Mouse (Mus musculus): ENCODE results near the gene Th. TPM values are rescaled to one million over a fixed set of nuclear protein-coding genes. Genes with fewer than 3 reads are reported as not detected.

Th gene
- not detected in 2 replicates for polyA plus RNA-seq (2012)

- H3K27me3 ChIP-seq (ENCODE audit: control insufficient read depth) = no peaks in the 10 kb centered on the region
- TF ChIP-seq TAL1 (IDR thresholded peaks at IDR 0.05; ENCODE audit: low read length) = no peak
- no peaks in the 10 kb centered on the region for H3K36me3 ChIP-seq (ENCODE audit: control insufficient read depth)
- H3K4me1 ChIP-seq (ENCODE audit: control insufficient read depth) = no peaks in the 10 kb centered on the region
- no peaks in the 10 kb centered on the region for H3K9me3 ChIP-seq (ENCODE audit: control insufficient read depth, low read length)
- no peak within 1 kb of the TSS for H3K4me3 ChIP-seq (replicated peaks)
Measured at GRCm38 (mm10) chr7:142931028-142931427, at the start of gene Th. TSS of gene Th (minus strand) at chr7:142931128.

GRCm38 (mm10) chr7:142968809-142969511 is 38.0 kb upstream of the Th start, which contains the start of gene Ascl2:
TSS of gene Ascl2 (minus strand) at chr7:142969264.
- TF ChIP-seq GATA1 (IDR thresholded peaks at IDR 0.05; ENCODE audit: low read length) (no peak), TAL1 (IDR thresholded peaks at IDR 0.05; ENCODE audit: low read length) (no peak)
- H3K4me3 ChIP-seq (replicated peaks) = peak within 1 kb of the TSS; percentile 24
- H3K9me3 ChIP-seq (ENCODE audit: control insufficient read depth, low read length) = peaks cover 3% of the 10 kb centered on the region; the same call in 1 of the 2 replicates
- no peaks in the 10 kb centered on the region for H3K36me3 ChIP-seq (ENCODE audit: control insufficient read depth)
- H3K27me3 ChIP-seq (ENCODE audit: control insufficient read depth) = peaks cover 85% of the 10 kb centered on the region
- H3K4me1 ChIP-seq (ENCODE audit: control insufficient read depth) = peaks cover 15% of the 10 kb centered on the region

- H3K4me3 ChIP-seq (replicated peaks) = peak overlapping the region; percentile 24
- H3K9me3 ChIP-seq (ENCODE audit: control insufficient read depth, low read length) = peaks cover 3% of the 10 kb centered on the region; the same call in 1 of the 2 replicates
- peaks cover 15% of the 10 kb centered on the region for H3K4me1 ChIP-seq (ENCODE audit: control insufficient read depth)
- H3K36me3 ChIP-seq (ENCODE audit: control insufficient read depth) = no peaks in the 10 kb centered on the region
- H3K27me3 ChIP-seq (ENCODE audit: control insufficient read depth) = peaks cover 88% of the 10 kb centered on the region
- no peak for TF ChIP-seq TAL1 (IDR thresholded peaks at IDR 0.05; ENCODE audit: low read length)
- TF ChIP-seq GATA1 (IDR thresholded peaks at IDR 0.05; ENCODE audit: low read length) = no peak
Measured at GRCm38 (mm10) chr7:142967884-142968808, 37.2 kb upstream of the Th start.

- TF ChIP-seq GATA1 (IDR thresholded peaks at IDR 0.05; ENCODE audit: low read length) = no peak
- TF ChIP-seq TAL1 (IDR thresholded peaks at IDR 0.05; ENCODE audit: low read length) = no peak
- Histone ChIP-seq H3K36me3 (ENCODE audit: control insufficient read depth) (no peaks in the 10 kb centered on the region), H3K27me3 (ENCODE audit: control insufficient read depth) (peaks cover 86% of the 10 kb centered on the region), H3K4me1 (ENCODE audit: control insufficient read depth) (peaks cover 15% of the 10 kb centered on the region), H3K4me3 (replicated peaks) (peak overlapping the region; percentile 24), H3K9me3 (ENCODE audit: control insufficient read depth, low read length) (peaks cover 3% of the 10 kb centered on the region; the same call in 1 of the 2 replicates)
Measured at GRCm38 (mm10) chr7:142967414-142967883, 36.5 kb upstream of the Th start.

GRCm38 (mm10) chr7:142959752-142960151 is 28.8 kb upstream of the Th start:
- peaks cover 14% of the 10 kb centered on the region for H3K27me3 ChIP-seq (ENCODE audit: control insufficient read depth)
- TF ChIP-seq TAL1 (IDR thresholded peaks at IDR 0.05; ENCODE audit: low read length) (no peak), GATA1 (IDR thresholded peaks at IDR 0.05; ENCODE audit: low read length) (no peak)
- no peaks in the 10 kb centered on the region for H3K4me1 ChIP-seq (ENCODE audit: control insufficient read depth)
- H3K4me3 ChIP-seq (replicated peaks) = no peak overlapping the region
- H3K36me3 ChIP-seq (ENCODE audit: control insufficient read depth) = no peaks in the 10 kb centered on the region
- H3K9me3 ChIP-seq (ENCODE audit: control insufficient read depth, low read length) = no peaks in the 10 kb centered on the region; the same call in 1 of the 2 replicates

- peaks cover 6% of the 10 kb centered on the region for H3K27me3 ChIP-seq (ENCODE audit: control insufficient read depth)
- no peaks in the 10 kb centered on the region for H3K4me1 ChIP-seq (ENCODE audit: control insufficient read depth)
- TF ChIP-seq TAL1 (IDR thresholded peaks at IDR 0.05; ENCODE audit: low read length) (no peak), GATA1 (IDR thresholded peaks at IDR 0.05; ENCODE audit: low read length) (no peak)
- H3K9me3 ChIP-seq (ENCODE audit: control insufficient read depth, low read length) = no peaks in the 10 kb centered on the region; the same call in 1 of the 2 replicates
- H3K4me3 ChIP-seq (replicated peaks) = no peak overlapping the region
- no peaks in the 10 kb centered on the region for H3K36me3 ChIP-seq (ENCODE audit: control insufficient read depth)
Measured at GRCm38 (mm10) chr7:142958817-142959216, 27.9 kb upstream of the Th start.

GRCm38 (mm10) chr7:142956018-142956417 is 25.1 kb upstream of the Th start:
- Histone ChIP-seq H3K4me3 (replicated peaks) (no peak overlapping the region), H3K36me3 (ENCODE audit: control insufficient read depth) (no peaks in the 10 kb centered on the region), H3K9me3 (ENCODE audit: control insufficient read depth, low read length) (no peaks in the 10 kb centered on the region; the same call in 1 of the 2 replicates), H3K4me1 (ENCODE audit: control insufficient read depth) (no peaks in the 10 kb centered on the region), H3K27me3 (ENCODE audit: control insufficient read depth) (peaks cover 2% of the 10 kb centered on the region; the same call in 1 of the 2 replicates)
- TF ChIP-seq GATA1 (IDR thresholded peaks at IDR 0.05; ENCODE audit: low read length) = no peak
- no peak for TF ChIP-seq TAL1 (IDR thresholded peaks at IDR 0.05; ENCODE audit: low read length)

GRCm38 (mm10) chr7:142949568-142949967 is 18.6 kb upstream of the Th start:
- Histone ChIP-seq H3K36me3 (ENCODE audit: control insufficient read depth) (no peaks in the 10 kb centered on the region), H3K9me3 (ENCODE audit: control insufficient read depth, low read length) (no peaks in the 10 kb centered on the region), H3K27me3 (ENCODE audit: control insufficient read depth) (peaks cover 5% of the 10 kb centered on the region), H3K4me3 (replicated peaks) (no peak overlapping the region), H3K4me1 (ENCODE audit: control insufficient read depth) (no peaks in the 10 kb centered on the region)
- TF ChIP-seq GATA1 (IDR thresholded peaks at IDR 0.05; ENCODE audit: low read length) (no peak), TAL1 (IDR thresholded peaks at IDR 0.05; ENCODE audit: low read length) (no peak)

- no peak overlapping the region for H3K4me3 ChIP-seq (replicated peaks)
- no peaks in the 10 kb centered on the region for H3K9me3 ChIP-seq (ENCODE audit: control insufficient read depth, low read length)
- no peaks in the 10 kb centered on the region for H3K36me3 ChIP-seq (ENCODE audit: control insufficient read depth)
- TF ChIP-seq TAL1 (IDR thresholded peaks at IDR 0.05; ENCODE audit: low read length) (no peak), GATA1 (IDR thresholded peaks at IDR 0.05; ENCODE audit: low read length) (no peak)
- no peaks in the 10 kb centered on the region for H3K27me3 ChIP-seq (ENCODE audit: control insufficient read depth)
- H3K4me1 ChIP-seq (ENCODE audit: control insufficient read depth) = peaks cover 3% of the 10 kb centered on the region
Measured at GRCm38 (mm10) chr7:142937631-142938030, 6.7 kb upstream of the Th start.
